Mouse (Mus musculus) embryonic facial prominence, embryonic 14.5 days (tissue): ENCODE data around the gene Gm5485. TPM values are rescaled to one million over a fixed set of nuclear protein-coding genes. Genes with fewer than 3 reads are reported as not detected.

Experiments
- ATAC-seq: fragments of 200-750 bp; cut with Nextera tagmentation; 2 replicates; pipeline ENCODE4 v1.8.0; 2017; ENCODE audit warnings: low read depth, moderate number of reproducible peaks, moderate TSS enrichment
- DNase-seq: peaks from one replicate; pipeline ENCODE4 v3.0.0-alpha.2; 2015; ENCODE audit warnings: low spot score
- H3K27ac ChIP-seq: fragments of 300-500 bp; sonication (generic); replicated peaks from 2 replicates; pipeline ENCODE4 v1.5.1; 2014; ENCODE audit warnings: low read depth, mild to moderate bottlenecking, low read length, moderate library complexity
- H3K27me3 ChIP-seq: fragments of 300-500 bp; sonication (generic); replicated peaks from 2 replicates; pipeline ENCODE4 v1.6.1; 2014; ENCODE audit warnings: low read length; ENCODE audit not compliant: control insufficient read depth, insufficient read depth
- H3K36me3 ChIP-seq: fragments of 300-500 bp; sonication (generic); 2 replicates; pipeline ENCODE4 v1.6.1; 2014; ENCODE audit warnings: low read length, mixed read lengths; ENCODE audit not compliant: control insufficient read depth, insufficient read depth
- H3K4me1 ChIP-seq: fragments of 300-500 bp; sonication (generic); 2 replicates; pipeline ENCODE4 v1.6.1; 2014; ENCODE audit warnings: antibody characterized with exemption, low read length; ENCODE audit not compliant: control insufficient read depth, insufficient read depth
- H3K4me2 ChIP-seq: fragments of 300-500 bp; sonication (generic); 2 replicates; pipeline ENCODE4 v1.6.1; 2014; ENCODE audit warnings: low read depth, mild to moderate bottlenecking, low read length, moderate library complexity, mixed read lengths
- H3K4me3 ChIP-seq: fragments of 300-500 bp; sonication (generic); 2 replicates; pipeline ENCODE4 v1.5.1; 2014; ENCODE audit warnings: low read depth, mild to moderate bottlenecking, low read length
- H3K9ac ChIP-seq: fragments of 300-500 bp; sonication (generic); 2 replicates; pipeline ENCODE4 v1.6.1; 2014; ENCODE audit warnings: low read depth, mild to moderate bottlenecking, low read length, moderate library complexity, mixed read lengths
- H3K9me3 ChIP-seq: fragments of 300-500 bp; sonication (generic); 2 replicates; pipeline ENCODE4 v1.6.1; 2016; ENCODE audit warnings: low read length; ENCODE audit not compliant: control insufficient read depth
- WGBS: fragments of 180-500 bp; shearing (Covaris S2); extraction: QIAGEN DNeasy Blood & Tissue Kit; methylation state at CpG from one replicate; pipeline ENCODE4 v1.1.7; 2014; 5-methylcytosine and 5-hydroxymethylcytosine counted together
- polyA plus RNA-seq: library from polyadenylated mRNA; unstranded; fragments of >200 nt; fragmentation: Nextera tagmentation; extraction: Ambion mirVana; gene quantifications from 2 replicates; pipeline ENCODE4 v1.2.1, GENCODE M21; 2014

Gene Gm5485
- polyA plus RNA-seq, 1 experiment from 2014 or later: not detected

DNA sequence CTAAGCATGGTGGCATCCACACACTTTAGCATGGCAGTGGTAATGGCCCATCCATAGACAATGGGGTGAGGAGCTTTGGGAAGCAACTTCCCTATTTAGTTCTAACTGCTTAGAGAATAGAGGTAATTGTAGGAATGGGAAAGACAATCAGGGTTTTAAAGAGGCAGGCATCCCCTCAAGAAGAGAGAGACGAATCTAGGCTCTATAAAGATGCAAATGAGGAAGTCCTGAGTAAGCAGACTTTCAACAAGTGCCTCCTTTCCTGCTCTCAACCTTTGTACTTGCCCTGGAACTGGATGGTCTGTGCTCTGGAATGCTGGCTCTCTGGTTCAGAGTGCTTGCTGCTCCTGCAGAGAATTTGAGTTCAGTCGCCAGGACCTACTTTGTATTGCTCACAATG is 10.3 kb upstream of the Gm5485 start:
- no peaks in the 10 kb centered on the region for H3K27me3 ChIP-seq
- no peak overlapping the region for H3K4me2 ChIP-seq
- no peak overlapping the region for H3K4me3 ChIP-seq
- 26% methylated on average over 2 of the region's 2 CpGs for WGBS
- no peak overlapping the region for H3K27ac ChIP-seq
- H3K36me3 ChIP-seq: no peaks in the 10 kb centered on the region
- no peak overlapping the region for H3K9ac ChIP-seq
- DNase-seq: no peak
- no peaks in the 10 kb centered on the region for H3K9me3 ChIP-seq
- no peaks in the 10 kb centered on the region for H3K4me1 ChIP-seq
- ATAC-seq: no peak

DNA sequence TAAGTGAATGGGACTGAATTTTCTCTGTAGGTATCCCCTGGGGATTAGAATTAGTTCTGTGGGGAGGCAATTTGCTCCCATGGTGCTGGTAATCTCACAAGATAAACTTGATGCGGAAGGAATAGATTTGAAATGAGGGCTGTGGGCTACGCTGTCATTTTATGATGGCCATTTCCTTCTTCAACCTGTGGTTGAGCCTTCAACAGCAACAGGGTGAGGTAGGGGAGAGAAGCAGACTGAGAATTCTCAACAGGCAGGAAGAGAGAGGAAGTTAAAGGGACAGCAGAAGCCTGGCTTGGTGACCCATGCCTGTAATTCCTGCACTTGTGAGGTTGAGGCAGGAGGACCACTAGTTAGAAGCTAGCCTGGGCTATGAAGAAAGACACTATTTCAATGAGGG is 6.8 kb upstream of the Gm5485 start:
- Histone ChIP-seq H3K27ac (no peak overlapping the region), H3K4me1 (no peaks in the 10 kb centered on the region), H3K4me3 (no peak overlapping the region), H3K9ac (no peak overlapping the region), H3K9me3 (no peaks in the 10 kb centered on the region), H3K4me2 (no peak overlapping the region), H3K36me3 (no peaks in the 10 kb centered on the region), H3K27me3 (no peaks in the 10 kb centered on the region)
- WGBS: 78% methylated on average over 2 of the region's 2 CpGs
- ATAC-seq (no peak), DNase-seq (no peak)

DNA sequence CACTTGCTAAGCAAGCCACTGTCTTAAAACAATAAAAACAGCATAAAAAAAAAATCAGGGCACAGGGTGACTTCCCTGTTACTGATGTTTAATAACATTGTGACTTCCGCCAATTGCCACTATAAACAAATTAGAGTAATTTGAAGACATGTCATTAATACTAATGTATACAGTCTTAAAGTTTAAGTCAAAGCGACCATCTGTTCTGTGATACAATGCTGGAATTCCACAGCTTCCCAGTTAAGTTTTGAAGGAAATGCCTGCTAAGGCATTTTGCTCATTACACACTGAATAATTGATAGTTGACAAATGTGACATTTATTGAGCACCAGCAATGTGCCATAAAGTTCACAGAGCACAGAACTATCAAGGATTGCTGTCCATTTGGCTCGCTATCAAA is 6.3 kb upstream of the Gm5485 start:
- no peak overlapping the region for H3K9ac ChIP-seq
- no peak overlapping the region for H3K4me3 ChIP-seq
- DNase-seq (no peak), ATAC-seq (no peak)
- no peaks in the 10 kb centered on the region for H3K36me3 ChIP-seq
- no peak overlapping the region for H3K27ac ChIP-seq
- H3K4me2 ChIP-seq: no peak overlapping the region
- H3K27me3 ChIP-seq: no peaks in the 10 kb centered on the region
- no peaks in the 10 kb centered on the region for H3K9me3 ChIP-seq
- WGBS: 76% methylated on average over 3 of the region's 3 CpGs
- no peaks in the 10 kb centered on the region for H3K4me1 ChIP-seq

DNA sequence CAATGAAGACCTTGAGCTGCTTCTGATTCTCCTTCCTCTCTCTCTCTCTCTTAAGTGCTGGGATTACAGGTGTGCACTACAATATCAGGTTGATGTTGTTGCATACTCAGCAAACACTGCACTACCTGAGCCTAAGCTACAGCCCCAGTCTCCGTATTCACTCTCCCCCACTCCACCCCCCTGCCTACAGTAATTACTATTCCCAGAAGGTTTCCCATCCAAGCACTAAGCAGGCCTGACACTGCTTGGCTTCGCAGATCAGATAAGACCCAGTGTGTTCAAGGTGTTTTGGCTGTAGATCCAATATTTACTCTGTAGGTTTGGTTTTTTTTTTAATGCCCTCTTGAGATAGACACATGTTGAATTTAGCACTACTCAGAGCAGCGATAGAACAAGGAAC is 2.1 kb downstream of the Gm5485 start:
- no peak overlapping the region for H3K4me3 ChIP-seq
- DNase-seq: no peak
- H3K36me3 ChIP-seq: no peaks in the 10 kb centered on the region
- no peak overlapping the region for H3K4me2 ChIP-seq
- H3K9me3 ChIP-seq: no peaks in the 10 kb centered on the region
- 57% methylated on average over 3 of the region's 3 CpGs for WGBS
- ATAC-seq: no peak
- no peak overlapping the region for H3K9ac ChIP-seq
- H3K27ac ChIP-seq: no peak overlapping the region
- no peaks in the 10 kb centered on the region for H3K27me3 ChIP-seq
- no peaks in the 10 kb centered on the region for H3K4me1 ChIP-seq

DNA sequence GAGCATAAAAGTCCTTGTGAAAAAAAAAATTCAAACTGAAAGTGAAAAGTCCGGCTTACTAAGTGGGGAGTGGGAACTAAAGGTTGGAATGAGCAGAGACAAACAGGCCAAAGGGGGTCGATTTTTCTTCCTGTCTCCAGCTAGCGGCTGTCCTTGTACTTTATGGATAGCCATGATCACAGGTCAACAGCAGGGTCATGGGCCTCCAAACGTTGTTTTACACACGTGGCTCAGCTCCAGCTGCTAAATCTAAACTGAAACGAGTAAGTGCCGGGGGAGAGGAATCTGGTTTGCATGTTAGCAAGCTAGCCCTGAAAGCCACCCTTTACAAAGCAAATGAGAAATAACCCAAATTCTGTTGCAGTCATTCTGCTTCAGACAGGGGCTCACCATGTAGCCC is 2.6 kb downstream of the Gm5485 start:
- Histone ChIP-seq H3K27ac (no peak overlapping the region), H3K4me2 (no peak overlapping the region), H3K36me3 (no peaks in the 10 kb centered on the region), H3K9ac (no peak overlapping the region), H3K4me1 (no peaks in the 10 kb centered on the region), H3K9me3 (no peaks in the 10 kb centered on the region), H3K27me3 (no peaks in the 10 kb centered on the region), H3K4me3 (no peak overlapping the region)
- WGBS: 54% methylated on average over 7 of the region's 7 CpGs
- no peak for DNase-seq
- no peak for ATAC-seq

DNA sequence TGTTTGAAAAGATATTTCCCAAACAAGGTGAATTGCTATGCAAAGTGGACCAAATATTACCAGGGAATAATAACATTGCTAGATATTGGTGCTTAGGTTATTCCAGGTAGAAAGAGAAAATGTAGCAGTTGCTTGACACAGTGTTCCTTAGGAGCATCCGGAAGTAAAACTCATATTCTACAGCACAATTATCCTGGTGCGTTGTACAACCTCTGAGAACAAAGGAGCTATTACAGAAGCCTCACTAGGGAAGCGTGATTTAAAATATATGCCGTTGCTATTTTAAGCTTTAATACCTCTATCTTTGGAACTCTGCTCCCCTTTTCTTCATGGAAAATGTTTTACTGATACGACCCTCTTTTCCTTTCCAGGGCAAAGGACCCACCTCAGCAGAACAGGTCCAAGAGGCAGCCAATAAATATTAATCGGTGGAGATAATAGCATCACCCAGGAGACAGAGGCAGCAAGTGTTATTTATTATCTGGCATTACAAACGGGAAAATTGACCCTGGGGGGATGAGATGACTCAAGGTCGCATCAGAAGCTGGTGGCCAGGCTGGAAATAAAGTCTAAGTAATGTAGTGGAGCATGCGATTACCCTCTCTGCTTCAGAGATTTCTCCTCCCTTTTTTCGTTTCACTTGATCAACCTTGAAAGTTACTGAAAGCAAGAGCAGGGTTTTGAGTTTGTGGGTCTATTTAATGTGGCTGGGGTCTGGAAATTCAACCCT is 6.4 kb downstream of the Gm5485 start:
- Histone ChIP-seq H3K4me2 (no peak overlapping the region), H3K9me3 (no peaks in the 10 kb centered on the region), H3K36me3 (no peaks in the 10 kb centered on the region), H3K4me3 (no peak overlapping the region), H3K9ac (no peak overlapping the region), H3K27ac (no peak overlapping the region), H3K27me3 (no peaks in the 10 kb centered on the region), H3K4me1 (no peaks in the 10 kb centered on the region)
- ATAC-seq: no peak
- WGBS: 59% methylated on average over 10 of the region's 10 CpGs
- DNase-seq: peak; percentile 13

DNA sequence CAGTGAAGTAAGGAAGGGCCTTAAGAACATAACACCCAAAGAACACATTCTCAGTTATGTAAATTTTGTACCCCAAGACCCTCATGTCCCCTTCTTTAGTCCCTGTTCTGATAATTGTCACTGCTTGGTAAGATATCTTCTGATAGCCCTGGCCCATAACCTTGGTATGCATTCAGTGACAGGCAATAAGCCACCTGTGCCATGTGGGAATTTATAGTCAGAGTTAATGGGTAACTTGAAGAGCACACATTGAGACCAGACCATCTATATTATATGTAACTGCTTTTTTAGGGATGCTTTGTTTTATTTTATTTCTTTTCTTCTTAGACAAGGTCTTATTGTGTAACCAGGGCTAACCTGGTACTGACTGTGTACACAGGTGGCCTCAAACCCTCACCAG is 8.2 kb downstream of the Gm5485 start:
- Histone ChIP-seq H3K4me1 (no peaks in the 10 kb centered on the region), H3K4me3 (no peak overlapping the region), H3K9me3 (no peaks in the 10 kb centered on the region), H3K36me3 (no peaks in the 10 kb centered on the region), H3K9ac (no peak overlapping the region), H3K27ac (no peak overlapping the region), H3K4me2 (no peak overlapping the region), H3K27me3 (no peaks in the 10 kb centered on the region)
- no peak for DNase-seq
- no peak for ATAC-seq

DNA sequence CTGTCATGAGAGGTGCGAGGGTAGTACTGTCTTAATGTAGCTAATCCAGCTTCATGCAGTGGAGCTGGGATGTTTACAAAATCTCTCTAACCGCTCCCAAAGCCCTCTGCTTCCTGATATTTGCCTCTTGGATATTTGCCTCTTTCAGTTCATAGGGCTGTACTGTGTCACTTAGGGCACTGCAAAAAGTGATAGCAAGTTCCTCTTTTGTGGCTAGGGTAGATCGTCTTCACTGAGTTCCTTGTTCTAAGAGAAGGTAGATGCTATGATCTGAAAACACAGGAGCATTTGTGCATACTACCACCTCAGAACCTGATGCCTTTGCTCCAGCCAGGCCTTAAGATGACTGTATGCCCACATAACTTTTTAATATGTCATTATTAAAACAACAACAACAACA is 8.8 kb downstream of the Gm5485 start:
- Histone ChIP-seq H3K9me3 (no peaks in the 10 kb centered on the region), H3K27ac (no peak overlapping the region), H3K4me1 (no peaks in the 10 kb centered on the region), H3K4me2 (no peak overlapping the region), H3K4me3 (no peak overlapping the region), H3K36me3 (no peaks in the 10 kb centered on the region), H3K27me3 (no peaks in the 10 kb centered on the region), H3K9ac (no peak overlapping the region)
- 86% methylated on average over 3 of the region's 3 CpGs for WGBS
- ATAC-seq (no peak), DNase-seq (no peak)

DNA sequence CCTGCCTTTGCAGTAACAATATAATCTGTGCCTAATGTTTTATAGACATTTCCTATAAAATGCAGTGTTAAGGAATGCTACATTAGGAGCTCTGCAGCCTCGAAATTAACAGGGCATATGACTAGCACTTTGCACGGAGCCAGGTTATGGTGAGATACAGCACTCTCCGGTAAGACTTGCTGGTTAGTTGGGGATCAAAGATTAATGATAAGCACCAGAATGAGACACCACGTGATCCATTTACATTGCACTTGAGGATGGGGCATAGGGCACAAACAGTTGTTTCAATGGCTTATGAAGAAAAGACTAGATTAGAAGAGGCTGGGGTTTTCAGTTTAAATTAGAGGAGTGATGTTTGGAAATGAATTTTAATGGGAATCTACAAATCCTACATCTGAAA is 9.3 kb downstream of the Gm5485 start:
- Histone ChIP-seq H3K4me2 (no peak overlapping the region), H3K9me3 (no peaks in the 10 kb centered on the region), H3K27me3 (no peaks in the 10 kb centered on the region), H3K4me1 (no peaks in the 10 kb centered on the region), H3K27ac (no peak overlapping the region), H3K4me3 (no peak overlapping the region), H3K36me3 (no peaks in the 10 kb centered on the region), H3K9ac (no peak overlapping the region)
- DNase-seq: no peak
- WGBS: 76% methylated on average over 4 of the region's 4 CpGs
- ATAC-seq: no peak
